Comparison of ENCODE assay signal across 14 mouse cellular contexts in the genomic region with DNA sequence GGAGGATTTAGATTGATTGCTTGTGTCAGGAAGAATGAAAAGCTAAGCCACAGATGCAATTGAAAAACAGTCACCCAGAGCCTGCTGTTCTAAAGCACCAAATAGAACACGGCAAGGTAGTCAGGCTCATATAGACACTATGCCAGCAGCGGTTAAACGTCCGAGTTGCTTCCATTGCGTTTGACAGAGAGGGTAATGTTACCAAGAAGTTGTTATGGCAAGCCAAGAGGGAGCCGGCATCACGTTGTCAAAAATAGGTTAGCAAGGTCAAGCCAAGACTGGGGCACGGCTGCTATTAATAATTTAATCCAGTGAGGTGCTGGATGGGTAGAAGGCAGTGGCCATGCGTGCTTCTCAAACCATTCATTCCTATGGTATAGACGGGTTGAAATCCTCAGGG. TPM values are rescaled to one million over a fixed set of nuclear protein-coding genes. Genes with fewer than 3 reads are reported as not detected.
DNase-seq lines count a peak whose midpoint lies in the region; ATAC-seq lines count a peak whose summit lies in the region.
"Had no signal": no experiment of that assay in that cellular context is flagged by ENCODE, and none has a peak within 500 bp of the region (broad histone marks: within the 10 kb centered on the region; RNA-seq: fewer than 3 reads in every experiment).

No protein-coding gene starts in this region.

- no peak overlapping the region for H3K9ac ChIP-seq in intestine, embryonic 16.5 days (ENCODE audit: low read depth, low read length)
- no peak overlapping the region for H3K9ac ChIP-seq in intestine, embryonic 15.5 days
- H3K9ac ChIP-seq in midbrain, embryonic 15.5 days: no peak overlapping the region
- no peak overlapping the region for H3K9ac ChIP-seq in midbrain, embryonic 11.5 days (ENCODE audit: low read length)
- H3K9ac ChIP-seq in heart, embryonic 13.5 days: no peak overlapping the region
- no peak overlapping the region for H3K9ac ChIP-seq in liver, embryonic 13.5 days
- H3K9ac ChIP-seq: hindbrain, embryonic 15.5 days had no signal

- no peak for DNase-seq in midbrain, embryonic 11.5 days (ENCODE audit: low spot score, missing footprints)
- DNase-seq in liver, embryonic 13.5 days: no peak
- no peak for DNase-seq in left cerebral cortex, adult 9 months (ENCODE audit: low spot score in 2 of 2)
- no peak for DNase-seq in left cerebral cortex, adult 11 months (ENCODE audit: low spot score)
- DNase-seq: adrenal gland, postnatal 10 days; cerebellum, adult 11-12 months; right cerebral cortex, postnatal 25 days had no signal

- peak overlapping the region; percentile 25 for H3K4me3 ChIP-seq in intestine, embryonic 16.5 days (ENCODE audit: low read length)
- no peak overlapping the region for H3K4me3 ChIP-seq in intestine, embryonic 15.5 days (replicated peaks)
- H3K4me3 ChIP-seq in midbrain, embryonic 15.5 days: 0 out of 2 replicates have a peak overlapping the region, but pooled peaks have one; percentile 1
- H3K4me3 ChIP-seq in midbrain, embryonic 11.5 days (ENCODE audit: low read depth, low read length): no peak overlapping the region
- peak overlapping the region; percentile 12; the same call in 1 of the 2 replicates for H3K4me3 ChIP-seq in heart, embryonic 13.5 days
- 0 out of 2 replicates have a peak overlapping the region, but pooled peaks have one; percentile 3 for H3K4me3 ChIP-seq in liver, embryonic 13.5 days (replicated peaks)

- H3K9me3 ChIP-seq in intestine, embryonic 16.5 days (ENCODE audit: control insufficient read depth, low read length): no peaks in the 10 kb centered on the region
- H3K9me3 ChIP-seq in intestine, embryonic 15.5 days: no peaks in the 10 kb centered on the region
- no peaks in the 10 kb centered on the region for H3K9me3 ChIP-seq in midbrain, embryonic 15.5 days
- H3K9me3 ChIP-seq in midbrain, embryonic 11.5 days (ENCODE audit: control insufficient read depth, low read length): no peaks in the 10 kb centered on the region
- H3K9me3 ChIP-seq in heart, embryonic 13.5 days: no peaks in the 10 kb centered on the region
- no peaks in the 10 kb centered on the region for H3K9me3 ChIP-seq in liver, embryonic 13.5 days (replicated peaks)
- H3K9me3 ChIP-seq: hindbrain, embryonic 15.5 days had no signal

- no peaks in the 10 kb centered on the region for H3K36me3 ChIP-seq in intestine, embryonic 16.5 days (ENCODE audit: control insufficient read depth, insufficient read depth, low read length)
- H3K36me3 ChIP-seq in intestine, embryonic 15.5 days: no peaks in the 10 kb centered on the region
- H3K36me3 ChIP-seq in midbrain, embryonic 15.5 days (replicated peaks): no peaks in the 10 kb centered on the region
- no peaks in the 10 kb centered on the region for H3K36me3 ChIP-seq in midbrain, embryonic 11.5 days (ENCODE audit: control insufficient read depth, insufficient read depth, low read length)
- H3K36me3 ChIP-seq in heart, embryonic 13.5 days: no peaks in the 10 kb centered on the region
- no peaks in the 10 kb centered on the region for H3K36me3 ChIP-seq in liver, embryonic 13.5 days
- H3K36me3 ChIP-seq: hindbrain, embryonic 15.5 days had no signal

- no peak overlapping the region for H3K4me2 ChIP-seq in intestine, embryonic 16.5 days (ENCODE audit: low read depth, low read length)
- no peak overlapping the region for H3K4me2 ChIP-seq in intestine, embryonic 15.5 days (replicated peaks)
- no peak overlapping the region for H3K4me2 ChIP-seq in midbrain, embryonic 15.5 days
- no peak overlapping the region for H3K4me2 ChIP-seq in midbrain, embryonic 11.5 days
- H3K4me2 ChIP-seq in heart, embryonic 13.5 days: peak overlapping the region; percentile 22
- H3K4me2 ChIP-seq in liver, embryonic 13.5 days: peak overlapping the region; percentile 32; the same call in 1 of the 2 replicates
- H3K4me2 ChIP-seq: hindbrain, embryonic 15.5 days had no signal

- ATAC-seq in intestine, embryonic 16.5 days: no peak
- ATAC-seq in intestine, embryonic 15.5 days: no peak
- ATAC-seq in midbrain, embryonic 15.5 days (replicated peaks): no peak
- ATAC-seq in midbrain, embryonic 11.5 days (ENCODE audit: low FRiP score): no peak
- ATAC-seq in heart, embryonic 13.5 days (ENCODE audit: extremely low read depth, insufficient number of reproducible peaks, low FRiP score, low TSS enrichment): no peak
- no peak for ATAC-seq in liver, embryonic 13.5 days (ENCODE audit: low read depth)
- ATAC-seq: CD4-positive, CD25-positive, alpha-beta regulatory T cell, adult 4 months; Patski had no signal

- H3K4me1 ChIP-seq in intestine, embryonic 16.5 days (ENCODE audit: control insufficient read depth, insufficient read depth, low read length): no peaks in the 10 kb centered on the region
- no peaks in the 10 kb centered on the region for H3K4me1 ChIP-seq in intestine, embryonic 15.5 days (replicated peaks)
- peaks cover 6% of the 10 kb centered on the region; the same call in 1 of the 2 replicates for H3K4me1 ChIP-seq in midbrain, embryonic 15.5 days
- no peaks in the 10 kb centered on the region for H3K4me1 ChIP-seq in midbrain, embryonic 11.5 days (ENCODE audit: control insufficient read depth, insufficient read depth, low read length)
- peaks cover 33% of the 10 kb centered on the region for H3K4me1 ChIP-seq in heart, embryonic 13.5 days
- H3K4me1 ChIP-seq in liver, embryonic 13.5 days (replicated peaks): no peaks in the 10 kb centered on the region

- no peaks in the 10 kb centered on the region for H3K27me3 ChIP-seq in intestine, embryonic 16.5 days (replicated peaks; ENCODE audit: control insufficient read depth, insufficient read depth, low read length)
- H3K27me3 ChIP-seq in intestine, embryonic 15.5 days (replicated peaks): no peaks in the 10 kb centered on the region
- H3K27me3 ChIP-seq in midbrain, embryonic 15.5 days (replicated peaks): no peaks in the 10 kb centered on the region
- H3K27me3 ChIP-seq in midbrain, embryonic 11.5 days (ENCODE audit: control insufficient read depth, insufficient read depth, low read length): no peaks in the 10 kb centered on the region
- H3K27me3 ChIP-seq in heart, embryonic 13.5 days (replicated peaks): no peaks in the 10 kb centered on the region
- no peaks in the 10 kb centered on the region for H3K27me3 ChIP-seq in liver, embryonic 13.5 days
- H3K27me3 ChIP-seq: hindbrain, embryonic 15.5 days; Patski had no signal

- no peak overlapping the region for H3K27ac ChIP-seq in intestine, embryonic 16.5 days (ENCODE audit: low read length)
- no peak overlapping the region for H3K27ac ChIP-seq in intestine, embryonic 15.5 days
- H3K27ac ChIP-seq in midbrain, embryonic 15.5 days: no peak overlapping the region
- no peak overlapping the region for H3K27ac ChIP-seq in midbrain, embryonic 11.5 days (ENCODE audit: low read depth, low read length)
- H3K27ac ChIP-seq in heart, embryonic 13.5 days (replicated peaks): no peak overlapping the region
- H3K27ac ChIP-seq in liver, embryonic 13.5 days: no peak overlapping the region
- H3K27ac ChIP-seq: hindbrain, embryonic 15.5 days had no signal

- 81% methylated on average over 10 of the region's 10 CpGs for WGBS in intestine, embryonic 16.5 days
- 79% methylated on average over 10 of the region's 10 CpGs for WGBS in intestine, embryonic 15.5 days
- WGBS in midbrain, embryonic 15.5 days: 85% methylated on average over 10 of the region's 10 CpGs
- WGBS in midbrain, embryonic 11.5 days: 85% methylated on average over 10 of the region's 10 CpGs
- 68% methylated on average over 10 of the region's 10 CpGs for WGBS in heart, embryonic 13.5 days
- 76% methylated on average over 10 of the region's 10 CpGs for WGBS in liver, embryonic 13.5 days (ENCODE audit: insufficient replicate concordance)

RNA-seq across cellular contexts. Expression of a gene that starts 0.9 kb away (rescaled TPM):
- polyA plus RNA-seq in intestine, embryonic 16.5 days (2015; fragmentation: Nextera tagmentation; extraction: Ambion mirVana): 0.50 and 0.53 TPM in 2 replicates
- 0.48 and 0.49 TPM in 2 replicates for polyA plus RNA-seq in intestine, embryonic 15.5 days (2015; fragmentation: Nextera tagmentation; extraction: Ambion mirVana)
- polyA plus RNA-seq in midbrain, embryonic 15.5 days (2015; fragmentation: Nextera tagmentation; extraction: Ambion mirVana): 0.81 and 0.89 TPM in 2 replicates
- 0.75 and 0.87 TPM in 2 replicates for polyA plus RNA-seq in midbrain, embryonic 11.5 days (2014; fragmentation: Nextera tagmentation; extraction: Ambion mirVana)
- polyA plus RNA-seq in heart, embryonic 13.5 days (2015; fragmentation: Nextera tagmentation; extraction: Ambion mirVana): 0.25 and 0.31 TPM in 2 replicates
- 0.16 and 0.21 TPM in 2 replicates for polyA plus RNA-seq in liver, embryonic 13.5 days (2015; fragmentation: Nextera tagmentation; extraction: Ambion mirVana)

Comparison
In these comparisons a context has a peak if more than half of its experiments do, and no peak if none do; other contexts are left out.
1. H3K4me3 ChIP-seq: peak in intestine, embryonic 16.5 days (single experiment), midbrain, embryonic 15.5 days (single experiment), heart, embryonic 13.5 days (single experiment) and liver, embryonic 13.5 days (single experiment); none in intestine, embryonic 15.5 days (single experiment) and midbrain, embryonic 11.5 days (single experiment).
2. H3K4me2 ChIP-seq: peak in heart, embryonic 13.5 days (single experiment) and liver, embryonic 13.5 days (single experiment); none in intestine, embryonic 16.5 days (single experiment), intestine, embryonic 15.5 days (single experiment), midbrain, embryonic 15.5 days (single experiment) and midbrain, embryonic 11.5 days (single experiment).